Mouse (Mus musculus) MEL (cell line): ENCODE results near the gene Cdc34. TPM values are rescaled to one million over a fixed set of nuclear protein-coding genes. Genes with fewer than 3 reads are reported as not detected.

Experiments used
- DNase-seq: peaks from one replicate; pipeline ENCODE4 v3.0.0; 2011; ENCODE audit warnings: low read depth, low spot score
- H3K27ac ChIP-seq: 2 replicates; pipeline ENCODE4 v1.5.1; 2012; ENCODE audit warnings: low read depth, mild to moderate bottlenecking, control low read depth, low read length, moderate library complexity; ENCODE audit not compliant: control insufficient read depth
- H3K27me3 ChIP-seq, 2 experiments: fragments of 150-350 bp in 1 of 2; sonication (generic) in 1 of 2; 2 replicates each; pipeline ENCODE4 v1.6.1; 2012; ENCODE audit warnings: low read length in 2 of 2, mild to moderate bottlenecking in 2 of 2, improper control_type of control experiment in 1 of 2, moderate library complexity in 1 of 2; ENCODE audit not compliant: insufficient read depth in 2 of 2, control insufficient read depth in 1 of 2
- H3K36me3 ChIP-seq, 2 experiments: 2 replicates each; pipeline ENCODE4 v1.6.1; 2012 to 2014; ENCODE audit warnings: low read length in 2 of 2, improper control_type of control experiment in 1 of 2, inconsistent platforms in 1 of 2, mild to moderate bottlenecking in 1 of 2; ENCODE audit not compliant: insufficient read depth in 2 of 2, control insufficient read depth in 1 of 2
- H3K4me1 ChIP-seq, 2 experiments: fragments of 150-350 bp in 1 of 2; sonication (generic) in 1 of 2; 2 replicates each; pipeline ENCODE4 v1.6.1; 2012; ENCODE audit warnings: low read length in 2 of 2, improper control_type of control experiment in 1 of 2, mild to moderate bottlenecking in 1 of 2; ENCODE audit not compliant: insufficient read depth in 2 of 2, control insufficient read depth in 1 of 2
- H3K4me3 ChIP-seq, 2 experiments: fragments of 150-350 bp in 1 of 2; sonication (generic) in 1 of 2; 2 replicates each; pipeline ENCODE4 v1.5.1; 2012; ENCODE audit warnings: low read depth in 2 of 2, low read length in 2 of 2, mild to moderate bottlenecking in 2 of 2, moderate library complexity in 2 of 2, control low read depth in 1 of 2, improper control_type of control experiment in 1 of 2; ENCODE audit not compliant: control insufficient read depth in 1 of 2, insufficient read depth in 1 of 2
- H3K79me2 ChIP-seq: 2 replicates; pipeline ENCODE4 v1.6.1; 2012; ENCODE audit warnings: mild to moderate bottlenecking, low read length, moderate library complexity; ENCODE audit not compliant: control insufficient read depth, poor library complexity, insufficient read depth
- H3K9ac ChIP-seq: 2 replicates; pipeline ENCODE4 v1.6.1; 2012; ENCODE audit warnings: low read depth, mild to moderate bottlenecking, control low read depth, low read length, moderate library complexity; ENCODE audit not compliant: control insufficient read depth, poor library complexity, severe bottlenecking
- H3K9me3 ChIP-seq: fragments of 150-350 bp; sonication (generic); replicated peaks from 2 replicates; pipeline ENCODE4 v1.6.1; 2012; ENCODE audit warnings: mild to moderate bottlenecking, low read length, improper control_type of control experiment, moderate library complexity; ENCODE audit not compliant: insufficient read depth
- BHLHE40 ChIP-seq: IDR thresholded peaks from 2 replicates; pipeline ENCODE4 v1.6.1; 2012; ENCODE audit warnings: low read depth, mild to moderate bottlenecking, inconsistent platforms, low read length, improper control_type of control experiment, borderline replicate concordance
- CHD1 ChIP-seq: IDR thresholded peaks from 2 replicates; pipeline ENCODE4 v1.6.1; 2012; ENCODE audit warnings: low read depth, mild to moderate bottlenecking, inconsistent platforms, low read length, improper control_type of control experiment
- CTCF ChIP-seq, 3 experiments: IDR thresholded peaks in 2 of 3; conservative IDR thresholded peaks in 1 of 3; 2 replicates each; pipeline ENCODE4 v1.5.1; 2011 to 2012; ENCODE audit warnings: low read length in 3 of 3, low read depth in 2 of 3, mild to moderate bottlenecking in 2 of 3, improper control_type of control experiment in 1 of 3, inconsistent platforms in 1 of 3, mixed read lengths in 1 of 3, moderate library complexity in 1 of 3; ENCODE audit not compliant: control insufficient read depth in 1 of 3, insufficient read depth in 1 of 3, poor library complexity in 1 of 3, severe bottlenecking in 1 of 3
- ELF1 ChIP-seq: IDR thresholded peaks from 2 replicates; pipeline ENCODE4 v1.6.1; 2014; ENCODE audit warnings: low read depth, mild to moderate bottlenecking, inconsistent platforms, low read length, improper control_type of control experiment, moderate library complexity
- EP300 ChIP-seq, 2 experiments: IDR thresholded peaks; 2 replicates each; pipeline ENCODE4 v1.6.1; 2011; ENCODE audit warnings: improper control_type of control experiment in 2 of 2, low read length in 2 of 2, low read depth in 1 of 2, mild to moderate bottlenecking in 1 of 2
- GABPA ChIP-seq: IDR thresholded peaks from 2 replicates; pipeline ENCODE4 v1.6.1; 2012; ENCODE audit warnings: low read depth, mild to moderate bottlenecking, inconsistent platforms, low read length, improper control_type of control experiment, moderate library complexity
- GATA1 ChIP-seq: IDR thresholded peaks from 2 replicates; pipeline ENCODE4 v1.6.1; 2011; ENCODE audit warnings: low read depth, low read length, improper control_type of control experiment
- HCFC1 ChIP-seq: IDR thresholded peaks from 2 replicates; pipeline ENCODE4 v1.6.1; 2012; ENCODE audit warnings: low read depth, mild to moderate bottlenecking, inconsistent platforms, low read length, improper control_type of control experiment, moderate library complexity
- JUND ChIP-seq: IDR thresholded peaks from 2 replicates; pipeline ENCODE4 v1.6.1; 2011; ENCODE audit warnings: low read depth, mild to moderate bottlenecking, improper control_type of control experiment, low read length
- MAFK ChIP-seq: IDR thresholded peaks from 2 replicates; pipeline ENCODE4 v1.6.1; 2011; ENCODE audit warnings: low read depth, mild to moderate bottlenecking, low read length, improper control_type of control experiment, borderline replicate concordance
- MEF2A ChIP-seq: IDR thresholded peaks from 2 replicates; pipeline ENCODE4 v1.6.1; 2014; ENCODE audit warnings: low read depth, mild to moderate bottlenecking, inconsistent platforms, low read length, improper control_type of control experiment; ENCODE audit not compliant: poor library complexity, insufficient replicate concordance, severe bottlenecking; ENCODE audit errors: extremely low read depth
- MXI1 ChIP-seq: IDR thresholded peaks from 2 replicates; pipeline ENCODE4 v1.6.1; 2011; ENCODE audit warnings: mild to moderate bottlenecking, low read depth, low read length, improper control_type of control experiment
- NELFE ChIP-seq: IDR thresholded peaks from 2 replicates; pipeline ENCODE4 v1.6.1; 2011; ENCODE audit warnings: low read depth, low read length, improper control_type of control experiment
- POLR2A ChIP-seq, 2 experiments: IDR thresholded peaks; 2 replicates each; pipeline ENCODE4 v1.6.1; 2011 to 2012; ENCODE audit warnings: low read length in 2 of 2, mild to moderate bottlenecking in 2 of 2, control low read depth in 1 of 2, improper control_type of control experiment in 1 of 2, low read depth in 1 of 2, moderate library complexity in 1 of 2; ENCODE audit not compliant: control insufficient read depth in 1 of 2, insufficient read depth in 1 of 2, poor library complexity in 1 of 2
- POLR2AphosphoS5 ChIP-seq: IDR thresholded peaks from 2 replicates; pipeline ENCODE4 v1.6.1; 2012; ENCODE audit warnings: low read depth, borderline replicate concordance, mild to moderate bottlenecking, inconsistent platforms, low read length, moderate library complexity, mixed read lengths
- RAD21 ChIP-seq: IDR thresholded peaks from 2 replicates; pipeline ENCODE4 v1.6.1; 2011; ENCODE audit warnings: mild to moderate bottlenecking, low read depth, low read length, improper control_type of control experiment
- RCOR1 ChIP-seq: IDR thresholded peaks from 2 replicates; pipeline ENCODE4 v1.6.1; 2012; ENCODE audit warnings: low read depth, mild to moderate bottlenecking, inconsistent platforms, low read length, improper control_type of control experiment
- TBP ChIP-seq: IDR thresholded peaks from 2 replicates; pipeline ENCODE4 v1.8.0; 2011; ENCODE audit warnings: low read depth, low read length, improper control_type of control experiment
- TCF12 ChIP-seq: IDR thresholded peaks from 2 replicates; pipeline ENCODE4 v1.6.1; 2014; ENCODE audit warnings: low read depth, mild to moderate bottlenecking, inconsistent platforms, low read length, improper control_type of control experiment, moderate library complexity
- USF2 ChIP-seq, 2 experiments: IDR thresholded peaks; 2 replicates each; pipeline ENCODE4 v1.6.1; 2011 to 2012; ENCODE audit warnings: improper control_type of control experiment in 2 of 2, low read length in 2 of 2, borderline replicate concordance in 1 of 2, inconsistent platforms in 1 of 2, low read depth in 1 of 2, mild to moderate bottlenecking in 1 of 2; ENCODE audit not compliant: insufficient read depth in 1 of 2
- ZC3H11A ChIP-seq: IDR thresholded peaks from 2 replicates; pipeline ENCODE4 v1.6.1; 2012; ENCODE audit warnings: low read depth, mild to moderate bottlenecking, inconsistent platforms, low read length, improper control_type of control experiment
- ZKSCAN1 ChIP-seq: IDR thresholded peaks from 2 replicates; pipeline ENCODE4 v1.6.1; 2012; ENCODE audit warnings: low read depth, mild to moderate bottlenecking, inconsistent platforms, low read length, improper control_type of control experiment, moderate library complexity
- ZMIZ1 ChIP-seq: IDR thresholded peaks from 2 replicates; pipeline ENCODE4 v1.6.1; 2012; ENCODE audit warnings: low read depth, mild to moderate bottlenecking, inconsistent platforms, low read length, improper control_type of control experiment, moderate library complexity
- polyA plus RNA-seq, 2 experiments: library from polyadenylated mRNA; stranded (reverse) in 1 of 2; unstranded in 1 of 2; fragments of >175 nt in 1 of 2; fragments of >200 nt in 1 of 2; gene quantifications; 2 replicates each; pipeline versions ENCODE4 v1.2.1 to v1.2.4; 2012; ENCODE audit warnings: low replicate concordance in 2 of 2, low read depth in 1 of 2; ENCODE audit not compliant: insufficient read length in 2 of 2, insufficient read depth in 1 of 2, missing spikeins in 1 of 2
- total RNA-seq: library from RNA; depleted of rRNA; stranded (reverse); fragments of 300-350 nt; gene quantifications from 2 replicates; pipeline ENCODE4 v1.2.3, GENCODE M21; 2012

The Cdc34 gene
- total and polyA plus RNA-seq, 3 experiments = 318 to 422 (median 417) TPM

GRCm38 (mm10) chr10:79686691-79687090 lies 4.7 kb downstream of the Cdc34 start:
- no peak for DNase-seq
- Histone ChIP-seq H3K4me1 (peaks cover 2 to 13% of the 10 kb centered on the region in 2 experiments; a peak in 3 of 4 replicates), H3K27me3 (no peaks in the 10 kb centered on the region), H3K9ac (no peak overlapping the region), H3K36me3 (peaks cover 3 to 4% of the 10 kb centered on the region in 2 experiments; a peak in 2 of 4 replicates), H3K9me3 (no peaks in the 10 kb centered on the region), H3K4me3 (no peak overlapping the region), H3K79me2 (peaks cover 32% of the 10 kb centered on the region), H3K27ac (no peak overlapping the region)
- TF ChIP-seq CTCF (IDR thresholded peaks at IDR 0.05 in 2 of 3, conservative IDR thresholded peaks at IDR 0.05 in 1 of 3; ENCODE audit: control insufficient read depth in 1 of 3, insufficient read depth in 1 of 3, low read depth in 2 of 3, low read length in 3 of 3, poor library complexity in 1 of 3, severe bottlenecking in 1 of 3) (no peak), POLR2AphosphoS5 (no peak), ZC3H11A (no peak), RAD21 (no peak), TCF12 (no peak), USF2 (IDR thresholded peaks at IDR 0.05; ENCODE audit: borderline replicate concordance in 1 of 2, insufficient read depth in 1 of 2, low read depth in 1 of 2, low read length in 2 of 2) (no peak), NELFE (no peak), HCFC1 (no peak), BHLHE40 (no peak), ZMIZ1 (no peak), TBP (no peak), GATA1 (no peak), MAFK (no peak), EP300 (IDR thresholded peaks at IDR 0.05; ENCODE audit: low read depth in 1 of 2, low read length in 2 of 2) (no peak), ELF1 (no peak), JUND (no peak), GABPA (no peak), ZKSCAN1 (no peak)

GRCm38 (mm10) chr10:79687513-79687912 lies 5.5 kb downstream of the Cdc34 start:
- Histone ChIP-seq H3K79me2 (peaks cover 27% of the 10 kb centered on the region), H3K4me3 (no peak overlapping the region), H3K4me1 (peaks cover 2 to 13% of the 10 kb centered on the region in 2 experiments; a peak in 3 of 4 replicates), H3K27ac (no peak overlapping the region), H3K27me3 (no peaks in the 10 kb centered on the region), H3K9me3 (no peaks in the 10 kb centered on the region), H3K9ac (no peak overlapping the region), H3K36me3 (peaks cover 3 to 4% of the 10 kb centered on the region in 2 experiments; a peak in 2 of 4 replicates)
- DNase-seq = no peak
- TF ChIP-seq MEF2A (no peak), CHD1 (no peak), NELFE (no peak), HCFC1 (no peak), MXI1 (no peak), MAFK (no peak), RCOR1 (no peak), BHLHE40 (no peak), POLR2A (IDR thresholded peaks at IDR 0.05; ENCODE audit: control insufficient read depth in 1 of 2, insufficient read depth in 1 of 2, low read depth in 1 of 2, low read length in 2 of 2, poor library complexity in 1 of 2) (no peak)
